Mouse (Mus musculus): ENCODE measurements at regions not wholly inside any gene's neighbourhood (a gene's known extent, or its start where the extent isn't known, plus 50 kb on each side); places are given as distances from the start of the nearest gene placed in this dataset.
A peak's percentile ranks its signal among the peaks of the same experiment; 100 is the strongest.

GRCm38 (mm10) chr2:131678484-131678883 is 116.4 kb upstream of the Adra1d start:
- no peak for DNase-seq (ENCODE audit: low spot score in 2 of 2)

- no peak for DNase-seq (ENCODE audit: low spot score in 2 of 2)
These were observed 114.7 kb upstream of the Adra1d start for GRCm38 (mm10) chr2:131676736-131677135.

DNA sequence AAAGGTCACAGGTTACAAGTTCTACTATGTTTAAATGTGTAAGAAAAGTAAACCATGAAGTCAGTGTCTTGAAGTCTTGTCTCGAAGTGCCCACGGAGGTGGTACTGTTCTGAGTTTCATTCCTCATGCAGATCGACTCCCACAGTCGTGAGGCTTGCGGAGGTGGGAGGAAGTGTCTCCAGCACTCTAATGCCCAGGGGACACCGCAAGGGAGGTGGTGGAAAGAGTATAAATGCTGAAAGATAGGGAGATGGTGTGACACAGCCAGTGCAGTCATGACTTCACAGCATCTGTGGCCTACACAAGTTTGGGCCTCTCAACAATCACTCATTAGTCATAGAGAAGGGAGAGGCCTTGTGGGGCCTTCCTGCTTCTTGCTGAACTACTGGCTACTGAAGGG is 112.8 kb upstream of the Adra1d start:
- no peak for DNase-seq (ENCODE audit: low spot score in 2 of 2)

GRCm38 (mm10) chr2:131673351-131673750 is 111.3 kb upstream of the Adra1d start:
- DNase-seq (ENCODE audit: low spot score in 2 of 2), result no peak

- DNase-seq (ENCODE audit: low spot score in 2 of 2), result no peak
These were observed 110.6 kb upstream of the Adra1d start for GRCm38 (mm10) chr2:131672646-131673045.

- DNase-seq (ENCODE audit: low spot score in 2 of 2), result no peak
These were observed 110.1 kb upstream of the Adra1d start for GRCm38 (mm10) chr2:131672223-131672622.

DNA sequence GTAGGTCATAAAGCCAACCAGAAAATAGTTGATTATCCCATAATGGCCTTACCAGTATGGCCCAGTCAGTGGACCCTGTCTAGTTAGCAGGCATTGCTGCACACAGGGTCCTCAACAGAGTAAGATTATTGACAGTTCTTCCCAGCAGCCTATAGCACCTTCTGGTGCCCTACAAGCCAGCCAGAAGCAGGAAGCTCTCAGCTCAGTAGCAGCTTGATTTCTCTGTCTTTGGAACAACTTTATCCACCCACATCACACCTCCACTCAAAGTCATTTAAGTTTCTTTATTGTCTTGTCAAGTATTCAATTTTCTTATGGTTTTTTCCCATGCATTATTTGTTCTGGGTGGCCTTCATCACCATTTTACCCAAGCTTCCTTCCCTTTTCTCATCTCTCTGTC is 108.8 kb upstream of the Adra1d start:
- no peak for DNase-seq (ENCODE audit: low spot score in 2 of 2)

- DNase-seq (ENCODE audit: low spot score in 2 of 2), result no peak
These were observed 105.8 kb upstream of the Adra1d start for GRCm38 (mm10) chr2:131667874-131668273.

- no peak for DNase-seq (ENCODE audit: low spot score in 2 of 2)
These were observed 104.8 kb upstream of the Adra1d start for GRCm38 (mm10) chr2:131666841-131667364.

DNA sequence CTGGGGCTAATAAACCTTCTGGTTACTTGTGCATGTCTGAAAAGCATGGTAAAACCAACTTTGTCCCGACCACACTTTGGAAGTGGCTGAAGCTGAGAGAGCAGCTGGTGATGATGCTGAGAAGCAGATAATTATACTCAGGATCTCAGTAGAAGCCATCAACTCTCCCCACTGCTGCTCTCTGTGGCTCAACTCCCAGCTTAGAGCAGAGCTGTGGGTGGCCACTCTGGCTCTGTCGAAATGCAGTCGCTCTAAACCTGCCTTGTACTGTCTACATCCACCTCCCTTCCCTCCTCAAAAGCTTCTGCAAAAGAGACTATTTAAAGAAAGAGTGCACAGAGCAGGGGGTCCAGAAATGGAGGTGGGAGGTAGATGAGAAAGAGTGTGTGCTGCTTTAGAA is 102.5 kb upstream of the Adra1d start:
- DNase-seq (ENCODE audit: low spot score in 2 of 2), result no peak

GRCm38 (mm10) chr2:131663199-131663809 is 101.2 kb upstream of the Adra1d start:
- no peak for DNase-seq (ENCODE audit: low spot score in 2 of 2)

DNA sequence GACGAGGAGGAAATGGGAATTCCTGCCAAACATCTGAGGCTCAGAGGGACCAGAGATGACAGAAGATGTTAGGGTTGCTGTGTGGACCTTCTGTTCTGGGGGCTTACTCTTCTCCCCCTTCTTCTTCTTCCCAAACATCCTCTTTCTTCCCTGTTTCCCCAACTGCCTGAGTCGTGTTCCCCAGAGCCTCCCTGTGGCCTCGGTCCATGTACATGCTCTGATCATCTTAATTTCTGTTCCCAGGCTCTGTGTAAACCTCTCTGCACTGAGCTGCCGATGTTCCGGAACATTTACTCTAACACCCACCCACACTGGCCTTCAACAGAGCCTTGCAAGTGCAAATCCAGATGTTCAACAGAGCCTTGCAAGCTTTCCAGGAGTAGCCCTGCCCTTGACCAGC is 90.1 kb upstream of the Adra1d start:
- DNase-seq (ENCODE audit: low spot score in 2 of 2), result no peak

GRCm38 (mm10) chr2:131650611-131651153 is 88.6 kb upstream of the Adra1d start:
- DNase-seq (ENCODE audit: low spot score in 2 of 2), result no peak

GRCm38 (mm10) chr2:131644166-131644858 is 82.2 kb upstream of the Adra1d start:
- DNase-seq (ENCODE audit: low spot score in 2 of 2), result no peak

GRCm38 (mm10) chr2:131642456-131642855 is 80.4 kb upstream of the Adra1d start:
- DNase-seq (ENCODE audit: low spot score in 2 of 2), result peak in 1 of 2 experiments; percentile 25

DNA sequence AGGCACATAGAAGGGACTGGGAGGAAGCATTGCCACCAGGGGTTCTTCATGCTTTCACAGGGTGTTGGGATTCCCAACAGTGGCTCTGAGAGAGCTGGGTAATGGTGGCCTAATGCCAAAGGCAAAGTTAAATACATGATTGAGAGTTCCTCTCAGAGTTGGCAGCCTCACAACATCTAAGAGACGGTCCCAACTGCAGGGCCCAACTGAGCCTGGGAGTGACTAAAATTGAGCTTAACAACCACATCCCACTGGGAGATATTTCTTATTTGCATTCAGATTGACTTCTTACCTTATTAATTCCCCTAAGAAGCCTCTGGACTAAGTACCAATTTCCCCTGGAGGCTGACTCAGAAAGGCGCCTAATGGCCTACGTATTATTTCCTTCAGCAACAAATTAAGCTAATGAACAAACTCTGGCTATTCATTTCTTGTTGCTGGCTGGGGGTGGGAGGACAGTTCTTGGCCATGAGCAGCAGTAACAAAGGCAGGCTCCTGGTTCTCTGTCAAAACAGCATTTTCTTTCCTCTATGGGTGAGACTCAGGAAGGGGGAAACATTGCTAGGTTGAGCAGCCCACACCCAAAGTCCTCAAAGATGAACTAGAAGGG is 77.0 kb upstream of the Adra1d start:
- DNase-seq (ENCODE audit: low spot score in 2 of 2), result no peak

- DNase-seq (ENCODE audit: low spot score in 2 of 2), result no peak
These were observed 73.7 kb upstream of the Adra1d start for GRCm38 (mm10) chr2:131635791-131636190.

GRCm38 (mm10) chr2:131617916-131618315 is 55.8 kb upstream of the Adra1d start:
- DNase-seq (ENCODE audit: low spot score in 2 of 2), result no peak

DNA sequence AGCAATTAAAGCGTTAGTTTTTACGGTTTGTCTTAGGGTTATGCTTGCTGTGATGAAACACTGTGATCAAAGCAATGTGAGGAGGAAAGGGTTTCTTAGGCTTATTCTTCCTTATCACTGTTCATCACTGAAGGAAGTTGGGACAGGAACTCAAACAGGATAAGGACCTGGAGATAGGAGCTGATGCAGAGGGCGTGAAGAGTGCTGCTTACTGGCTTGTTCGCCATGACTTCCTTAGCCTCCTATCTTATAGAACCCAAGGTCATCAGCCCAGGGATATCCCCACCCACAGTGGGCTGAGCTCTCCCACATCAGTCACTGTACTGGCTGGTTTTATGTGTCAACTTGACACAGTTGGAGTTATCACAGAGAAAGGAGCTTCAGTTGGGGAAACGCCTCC is 50.4 kb upstream of the Adra1d start:
- DNase-seq (ENCODE audit: low spot score in 2 of 2), result no peak

Data from layer of hippocampus, postnatal 14 days (tissue).